Mouse (Mus musculus): ENCODE measurements around the gene Nalcn.

The Nalcn gene

GRCm38 (mm10) chr14:123495544-123495943 is 131.4 kb downstream of the Nalcn start:
- DNase-seq: no peak

- no peak for DNase-seq
Measured at GRCm38 (mm10) chr14:123488575-123489207, 138.3 kb downstream of the Nalcn start.

- DNase-seq: no peak
Measured at GRCm38 (mm10) chr14:123462026-123462425, 164.9 kb downstream of the Nalcn start.

GRCm38 (mm10) chr14:123446031-123446430 is 180.9 kb downstream of the Nalcn start:
- DNase-seq: no peak

GRCm38 (mm10) chr14:123435542-123435941 is 191.4 kb downstream of the Nalcn start:
- DNase-seq: no peak

- DNase-seq: peak; percentile 13
Measured at GRCm38 (mm10) chr14:123376167-123376855, 250.6 kb downstream of the Nalcn start.

GRCm38 (mm10) chr14:123371522-123371921 is 255.4 kb downstream of the Nalcn start:
- DNase-seq: no peak

- no peak for DNase-seq
Measured at GRCm38 (mm10) chr14:123359691-123360090, 267.3 kb downstream of the Nalcn start.

- DNase-seq: peak; percentile 12
Measured at GRCm38 (mm10) chr14:123352973-123353372, 274.0 kb downstream of the Nalcn start.

GRCm38 (mm10) chr14:123331841-123332240 is 295.1 kb downstream of the Nalcn start:
- DNase-seq: no peak

GRCm38 (mm10) chr14:123314369-123314768 is 312.6 kb downstream of the Nalcn start:
- no peak for DNase-seq

- no peak for DNase-seq
Measured at GRCm38 (mm10) chr14:123312371-123312770, 314.6 kb downstream of the Nalcn start.

GRCm38 (mm10) chr14:123296068-123296467 is 330.9 kb downstream of the Nalcn start:
- no peak for DNase-seq

GRCm38 (mm10) chr14:123291118-123292007 is 335.6 kb downstream of the Nalcn start:
- no peak for DNase-seq

- DNase-seq: no peak
Measured at GRCm38 (mm10) chr14:123282165-123282564, 344.8 kb downstream of the Nalcn start.

- DNase-seq: no peak
Measured at GRCm38 (mm10) chr14:123272121-123272520, 354.8 kb downstream of the Nalcn start.

- no peak for DNase-seq
Measured at GRCm38 (mm10) chr14:123240738-123241137, 386.2 kb downstream of the Nalcn start.

- DNase-seq: no peak
Measured at GRCm38 (mm10) chr14:123239945-123240344, 387.0 kb downstream of the Nalcn start.

GRCm38 (mm10) chr14:123237002-123237401 is 389.9 kb downstream of the Nalcn start:
- no peak for DNase-seq

GRCm38 (mm10) chr14:123232630-123233206 is 394.2 kb downstream of the Nalcn start:
- no peak for DNase-seq

All from right cerebral cortex, postnatal 14 days (tissue).